Comparison of ENCODE assay signal across 16 mouse cellular contexts in the genomic region with DNA sequence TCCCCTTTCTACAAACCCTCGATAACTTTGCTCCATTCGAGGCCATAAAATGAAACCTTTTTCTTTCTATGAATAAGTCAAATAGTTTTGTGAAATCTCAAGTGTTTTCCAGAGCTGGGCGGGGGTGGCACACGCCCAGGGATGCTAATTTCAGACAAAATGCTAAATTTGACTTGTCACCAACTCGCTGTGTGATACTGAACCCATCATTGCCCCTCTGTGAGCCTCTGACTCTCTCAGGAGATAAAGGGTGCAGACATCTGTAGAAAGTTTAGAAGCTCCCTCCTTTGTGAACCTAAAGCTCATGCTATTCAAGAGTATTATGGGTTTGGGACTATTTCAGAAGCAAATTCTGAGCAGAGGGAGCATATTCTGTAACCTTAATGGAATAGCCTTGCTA.
"Had no signal": no experiment of that assay in that cellular context is flagged by ENCODE, and none has a peak within 500 bp of the region (broad histone marks: within the 10 kb centered on the region; RNA-seq: fewer than 3 reads in every experiment).

No protein-coding gene starts in this region.

- H3K9me3 ChIP-seq: limb, embryonic 15.5 days; midbrain, embryonic 10.5 days; neural tube, embryonic 12.5 days had no signal

- H3K9ac ChIP-seq: limb, embryonic 15.5 days; neural tube, embryonic 12.5 days had no signal

- H3K36me3 ChIP-seq: limb, embryonic 15.5 days; midbrain, embryonic 10.5 days; neural tube, embryonic 12.5 days had no signal

- H3K4me2 ChIP-seq: limb, embryonic 15.5 days; neural tube, embryonic 12.5 days had no signal

- H3K27ac ChIP-seq: kidney, postnatal 0 days; limb, embryonic 15.5 days; midbrain, embryonic 10.5 days; neural tube, embryonic 12.5 days had no signal

- H3K27me3 ChIP-seq: limb, embryonic 15.5 days; neural tube, embryonic 12.5 days had no signal

- ATAC-seq: lung, postnatal 0 days had no signal

- DNase-seq: kidney, adult 11 months; kidney, postnatal 36 days; layer of hippocampus, adult 9-11 months; layer of hippocampus, postnatal 36 days; lung, adult 2 months; lung, postnatal 36 days; midbrain, embryonic 14.5 days; retina, postnatal 1 day; right cerebral cortex, postnatal 4 days; spleen, adult 18-20 months; thymus, postnatal 14 days had no signal

- H3K4me3 ChIP-seq: limb, embryonic 15.5 days; midbrain, embryonic 10.5 days; neural tube, embryonic 12.5 days had no signal
